Mouse (Mus musculus): Measurements from ENCODE around the gene Igdcc4.

- no peak for TF ChIP-seq CTCF (IDR thresholded peaks at IDR 0.05; ENCODE audit: borderline replicate concordance, insufficient read depth, low read length)
- TF ChIP-seq POLR2A (IDR thresholded peaks at IDR 0.05; ENCODE audit: low read depth, low read length): no peak
These were observed 16.0 kb upstream of the Igdcc4 start for GRCm38 (mm10) chr9:65085270-65085669.
